Mouse (Mus musculus) liver, embryonic 14.5 days (tissue): ENCODE data around the gene Ppan.

Experiments used
- CTCF ChIP-seq: IDR thresholded peaks from 2 replicates; pipeline ENCODE4 v1.5.1; 2016; ENCODE audit warnings: antibody characterized with exemption, low read depth, control low read depth
- EP300 ChIP-seq: IDR thresholded peaks from 2 replicates; pipeline ENCODE4 v1.6.1; 2016; ENCODE audit warnings: antibody characterized with exemption, low read depth

DNA sequence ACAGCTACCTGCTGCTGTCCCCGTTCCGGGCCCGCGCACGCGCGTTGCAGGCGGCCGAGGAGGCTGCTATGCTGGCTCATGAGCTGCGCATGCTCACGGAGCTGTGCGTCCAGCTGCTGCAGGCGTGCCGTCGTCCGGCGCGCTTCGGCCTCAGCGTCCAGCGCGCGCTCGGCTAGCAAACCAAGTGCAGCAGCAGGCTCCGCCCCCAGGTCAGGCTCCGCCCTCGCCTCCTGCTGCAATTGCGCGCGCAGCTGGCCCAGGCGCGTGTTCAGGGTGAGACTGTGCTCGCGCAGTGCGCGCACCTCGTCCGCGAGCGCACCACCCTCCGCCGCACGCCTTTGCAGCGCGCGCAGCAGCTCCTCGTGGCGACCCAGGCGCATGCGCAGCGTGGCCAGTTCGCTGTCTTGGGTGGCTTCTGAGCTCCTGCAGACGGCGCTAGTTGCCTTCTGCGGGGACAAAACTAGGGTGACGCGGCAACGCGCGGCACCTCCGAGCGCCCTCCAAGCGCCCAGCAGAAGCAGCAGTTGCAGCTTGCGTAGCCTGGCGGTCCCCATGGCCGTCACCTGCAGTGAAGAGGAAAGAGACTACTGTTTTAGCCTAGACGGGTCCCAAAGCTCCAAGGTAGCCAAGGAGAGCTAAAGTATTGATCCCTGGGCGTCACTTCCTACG lies 9.8 kb upstream of the Ppan start:
- TF ChIP-seq CTCF, result peak; percentile 92
- no peak for TF ChIP-seq EP300
